In genomic region chr7:30170283-30170951, GRCm38 (mm10) we compare ENCODE assay signal across 8 mouse cellular contexts. TPM values are rescaled to one million over a fixed set of nuclear protein-coding genes. Genes with fewer than 3 reads are reported as not detected.
A peak's percentile ranks its signal among the peaks of the same experiment; 100 is the strongest.
DNase-seq lines count a peak whose midpoint lies in the region; ATAC-seq and TF ChIP-seq lines count a peak whose summit lies in the region.

No protein-coding gene starts in this region.

- TF ChIP-seq CTCF in gastrocnemius, adult 2 months (IDR thresholded peaks at IDR 0.05): no peak
- TF ChIP-seq CTCF in C2C12 (IDR thresholded peaks at IDR 0.05; ENCODE audit: control insufficient read depth, insufficient read depth, insufficient read length): no peak

- ATAC-seq in forebrain, embryonic 14.5 days: no peak; the same call in 1 of the 2 replicates
- ATAC-seq in liver, embryonic 15.5 days (ENCODE audit: insufficient read depth): no peak
- no peak; the same call in 1 of the 2 replicates for ATAC-seq in megakaryocyte progenitor cell, adult 5-6 weeks (replicated peaks; ENCODE audit: poor library complexity)

- H3K27ac ChIP-seq in gastrocnemius, adult 2 months: peak overlapping the region; percentile 96
- H3K27ac ChIP-seq in forebrain, embryonic 14.5 days (ENCODE audit: low read depth, low read length): peak overlapping the region; percentile 79; the same call in 1 of the 2 replicates
- H3K27ac ChIP-seq in liver, embryonic 15.5 days (replicated peaks): peak overlapping the region; percentile 87

- WGBS in forebrain, embryonic 14.5 days: 32% methylated on average over 11 of the region's 11 CpGs
- 23% methylated on average over 11 of the region's 11 CpGs for WGBS in liver, embryonic 15.5 days (ENCODE audit: insufficient replicate concordance)

- H3K36me3 ChIP-seq in C2C12 (ENCODE audit: control insufficient read depth, insufficient read depth): peaks cover 23% of the 10 kb centered on the region
- H3K36me3 ChIP-seq in forebrain, embryonic 14.5 days (ENCODE audit: control insufficient read depth, insufficient read depth, low read length): peaks cover 14% of the 10 kb centered on the region
- peaks cover 19% of the 10 kb centered on the region for H3K36me3 ChIP-seq in liver, embryonic 15.5 days (replicated peaks)

- intact Hi-C loops in gastrocnemius, adult 2 months (cut with DNase I): no loop called here
- intact Hi-C loops in gastrocnemius, postnatal 36 days (cut with DNase I): no loop called here

- no peaks in the 10 kb centered on the region for H3K27me3 ChIP-seq in C2C12 (ENCODE audit: control insufficient read depth, insufficient read depth, insufficient read length)
- no peaks in the 10 kb centered on the region for H3K27me3 ChIP-seq in forebrain, embryonic 14.5 days (replicated peaks; ENCODE audit: control insufficient read depth, insufficient read depth, low read length)
- no peaks in the 10 kb centered on the region for H3K27me3 ChIP-seq in liver, embryonic 15.5 days

- peak overlapping the region; percentile 81 for H3K9ac ChIP-seq in forebrain, embryonic 14.5 days (ENCODE audit: low read length)
- peak overlapping the region; percentile 90 for H3K9ac ChIP-seq in liver, embryonic 15.5 days

- peaks cover 8% of the 10 kb centered on the region; the same call in 1 of the 2 replicates for H3K9me3 ChIP-seq in forebrain, embryonic 14.5 days (replicated peaks; ENCODE audit: control insufficient read depth, low read length)
- no peaks in the 10 kb centered on the region for H3K9me3 ChIP-seq in liver, embryonic 15.5 days (replicated peaks)

- H3K4me2 ChIP-seq in forebrain, embryonic 14.5 days (ENCODE audit: low read length): peak overlapping the region; percentile 51
- peak overlapping the region; percentile 87 for H3K4me2 ChIP-seq in liver, embryonic 15.5 days

- H3K79me2 ChIP-seq in C2C12 (ENCODE audit: control insufficient read depth, insufficient read depth): peaks cover 42% of the 10 kb centered on the region

- peak overlapping the region; percentile 85 for H3K4me3 ChIP-seq in gastrocnemius, adult 2 months
- peak overlapping the region; percentile 81 for H3K4me3 ChIP-seq in C2C12 (ENCODE audit: insufficient read depth, poor library complexity, severe bottlenecking)
- peak overlapping the region; percentile 61 for H3K4me3 ChIP-seq in forebrain, embryonic 14.5 days (ENCODE audit: low read depth, low read length)
- H3K4me3 ChIP-seq in liver, embryonic 15.5 days (replicated peaks): peak overlapping the region; percentile 90

- H3K4me1 ChIP-seq in forebrain, embryonic 14.5 days (ENCODE audit: control insufficient read depth, insufficient read depth, low read length): peaks cover 10% of the 10 kb centered on the region
- peaks cover 30% of the 10 kb centered on the region for H3K4me1 ChIP-seq in liver, embryonic 15.5 days (replicated peaks)

- H3ac ChIP-seq in C2C12 (ENCODE audit: control insufficient read depth, insufficient read length, low read depth): peak overlapping the region; percentile 49

- no peak for DNase-seq in gastrocnemius, adult 2 months
- DNase-seq in gastrocnemius, postnatal 36 days: no peak
- no peak for DNase-seq in forebrain, embryonic 14.5 days (ENCODE audit: low spot score)
- DNase-seq in embryo, embryonic 11 days: no peak
- no peak for DNase-seq in left cerebral cortex, adult 9 months (ENCODE audit: low spot score in 2 of 2)

- H3K79me3 ChIP-seq in C2C12 (ENCODE audit: low read depth): peaks cover 41% of the 10 kb centered on the region

TF ChIP-seq in C2C12, 6 proteins besides CTCF, POLR2A, EP300 and RAD21:
- TF ChIP-seq CEBPB (IDR thresholded peaks at IDR 0.05; ENCODE audit: low read depth) (no peak), MYOG (IDR thresholded peaks at IDR 0.05; ENCODE audit: control insufficient read depth, extremely low read depth, insufficient read length) (no peak), FOSL1 (IDR thresholded peaks at IDR 0.05; ENCODE audit: insufficient read depth, low read length, poor library complexity, severe bottlenecking) (no peak), USF1 (IDR thresholded peaks at IDR 0.05; ENCODE audit: low read depth) (no peak), MYOD1 (IDR thresholded peaks at IDR 0.05; ENCODE audit: control insufficient read depth, insufficient read length, low read depth) (no peak), MAX (IDR thresholded peaks at IDR 0.05) (no peak)

RNA-seq across cellular contexts. Expression of gene Zfp146, which starts 0.9 kb away (rescaled TPM):
- total RNA-seq in gastrocnemius, adult 2 months (2021): 10 to 100 TPM; 28.5 to 32.5 TPM
- total RNA-seq in gastrocnemius, postnatal 36 days (2021): 10 to 100 TPM; 19.2 to 23.6 TPM
- 15.8 TPM for polyA plus RNA-seq in C2C12 (2012; fragmentation: generic; extraction: Trizol)
- polyA plus RNA-seq in forebrain, embryonic 14.5 days (2014; fragmentation: Nextera tagmentation; extraction: Ambion mirVana): 27.4 and 29.0 TPM in 2 replicates
- polyA plus RNA-seq in liver, embryonic 15.5 days (2015; fragmentation: Nextera tagmentation; extraction: Ambion mirVana): 4.2 and 4.5 TPM in 2 replicates
- 62.2 and 64.3 TPM in 2 replicates for total RNA-seq in megakaryocyte progenitor cell, adult 5-6 weeks (2015)
- total RNA-seq in megakaryocyte progenitor cell, adult 5-6 weeks (2017): 88.0 and 101 TPM in 2 replicates

RNA-seq across cellular contexts. Expression of gene Cox7a1, which starts 13.5 kb away (rescaled TPM):
- total RNA-seq in gastrocnemius, adult 2 months (2021): 1,000 to 10,000 TPM in 1 of 2 experiments, 100 to 1,000 TPM in 1; 850 to 1,151 TPM
- total RNA-seq in gastrocnemius, postnatal 36 days (2021): 1,000 to 10,000 TPM in 1 of 2 experiments, 100 to 1,000 TPM in 1; 976 to 1,017 TPM
- polyA plus RNA-seq in C2C12 (2012; fragmentation: generic; extraction: Trizol): 7.9 TPM
- polyA plus RNA-seq in forebrain, embryonic 14.5 days (2014; fragmentation: Nextera tagmentation; extraction: Ambion mirVana): 4.8 and 5.5 TPM in 2 replicates
- 5.6 and 7.7 TPM in 2 replicates for polyA plus RNA-seq in liver, embryonic 15.5 days (2015; fragmentation: Nextera tagmentation; extraction: Ambion mirVana)
- total RNA-seq in megakaryocyte progenitor cell, adult 5-6 weeks (2015): 0.98 TPM in 1 of 2 replicates, not detected in the other
- 3.3 and 7.0 TPM in 2 replicates for total RNA-seq in megakaryocyte progenitor cell, adult 5-6 weeks (2017)

RNA-seq across cellular contexts. Expression of gene Capns1, which starts 28.2 kb away (rescaled TPM):
- total RNA-seq in gastrocnemius, adult 2 months (2021): 100 to 1,000 TPM; 178 to 186 TPM
- 100 to 1,000 TPM; 188 to 196 TPM for total RNA-seq in gastrocnemius, postnatal 36 days (2021)
- polyA plus RNA-seq in C2C12 (2012; fragmentation: generic; extraction: Trizol): 588 TPM
- polyA plus RNA-seq in forebrain, embryonic 14.5 days (2014; fragmentation: Nextera tagmentation; extraction: Ambion mirVana): 50.8 and 56.9 TPM in 2 replicates
- polyA plus RNA-seq in liver, embryonic 15.5 days (2015; fragmentation: Nextera tagmentation; extraction: Ambion mirVana): 36.2 and 40.8 TPM in 2 replicates
- 319 and 322 TPM in 2 replicates for total RNA-seq in megakaryocyte progenitor cell, adult 5-6 weeks (2015)
- total RNA-seq in megakaryocyte progenitor cell, adult 5-6 weeks (2017): 165 and 206 TPM in 2 replicates

RNA-seq across cellular contexts. Expression of gene Zfp382, which starts 48.7 kb away (rescaled TPM):
- total RNA-seq in gastrocnemius, adult 2 months (2021): 1 to 10 TPM; 1.1 to 1.3 TPM
- total RNA-seq in gastrocnemius, postnatal 36 days (2021): under 1 TPM; 0.59 to 0.99 TPM
- 3.8 TPM for polyA plus RNA-seq in C2C12 (2012; fragmentation: generic; extraction: Trizol)
- polyA plus RNA-seq in forebrain, embryonic 14.5 days (2014; fragmentation: Nextera tagmentation; extraction: Ambion mirVana): 4.6 and 7.7 TPM in 2 replicates
- polyA plus RNA-seq in liver, embryonic 15.5 days (2015; fragmentation: Nextera tagmentation; extraction: Ambion mirVana): 1.4 and 1.6 TPM in 2 replicates
- 2.7 and 4.2 TPM in 2 replicates for total RNA-seq in megakaryocyte progenitor cell, adult 5-6 weeks (2015)
- 7.1 and 8.2 TPM in 2 replicates for total RNA-seq in megakaryocyte progenitor cell, adult 5-6 weeks (2017)

Comparison
In these comparisons a context has a peak if more than half of its experiments do, and no peak if none do; other contexts are left out.
1. RNA of gene Cox7a1, which starts 13.5 kb away (total RNA-seq): 850 to 1,151 TPM in gastrocnemius, adult 2 months and 976 to 1,017 TPM in gastrocnemius, postnatal 36 days; 0.98 to 7.0 TPM in megakaryocyte progenitor cell, adult 5-6 weeks; every median in the first group is over 100 times any median in the second.
2. Peak in every context shown above with its lines, with median percentiles within 50 percentile points of each other: H3K27ac ChIP-seq and H3K4me3 ChIP-seq.